Mouse (Mus musculus) natural killer cell, adult 2 months (primary cell): ENCODE results near the gene Akr1c21.
"Not testable (repeated sequence)": the region's sequence is repeated elsewhere in the genome, so short reads cannot be mapped to it uniquely, and the experiment has no call there.

Experiments used
- DNase-seq, 2 experiments: peaks; one replicate each; pipeline ENCODE4 v3.0.0; 2022; ENCODE audit warnings: low spot score in 2 of 2

The Akr1c21 gene

DNA sequence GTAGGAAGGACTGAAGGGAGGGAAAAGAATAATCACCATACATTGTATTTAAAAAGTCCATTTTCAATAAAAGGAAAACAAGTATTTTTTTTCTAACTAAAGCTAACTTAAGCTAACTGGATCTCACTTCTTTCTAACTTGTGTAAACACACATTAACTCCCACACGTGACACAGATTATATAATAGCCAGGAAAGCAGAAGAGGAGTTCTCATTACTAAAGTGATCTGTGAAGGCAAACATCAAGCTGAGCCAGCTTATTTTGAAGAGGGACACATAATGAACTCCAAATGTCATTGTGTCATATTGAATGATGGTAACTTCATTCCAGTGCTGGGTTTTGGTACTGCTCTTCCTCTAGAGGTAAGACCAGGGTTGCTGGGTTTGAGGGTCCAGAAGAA lies at the start of gene Akr1c21:
Akr1c21 (plus strand) TSS at position 205 of the 400 bp plus-strand sequence.
- no peak for DNase-seq

DNA sequence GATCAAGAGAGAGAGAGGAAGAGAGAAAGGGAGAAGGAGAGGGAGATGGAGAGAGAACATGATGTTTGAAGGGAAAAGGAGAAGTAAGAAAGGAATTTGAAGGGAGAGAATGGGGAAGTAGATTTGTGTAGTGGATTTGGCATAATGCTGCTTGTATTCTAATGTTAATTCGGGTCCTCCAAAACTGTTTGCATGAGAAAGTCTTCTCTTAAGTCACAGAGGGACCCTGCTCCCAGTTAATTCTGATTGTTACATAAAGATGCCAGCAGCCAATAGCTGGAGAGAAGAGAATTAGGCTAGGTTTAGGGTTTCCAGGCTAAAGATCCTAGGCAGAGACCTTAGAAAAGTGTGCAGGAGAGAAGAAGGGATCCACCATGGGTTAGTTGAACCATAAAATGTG lies 14.7 kb upstream of the Akr1c21 start:
- no peak for DNase-seq

DNA sequence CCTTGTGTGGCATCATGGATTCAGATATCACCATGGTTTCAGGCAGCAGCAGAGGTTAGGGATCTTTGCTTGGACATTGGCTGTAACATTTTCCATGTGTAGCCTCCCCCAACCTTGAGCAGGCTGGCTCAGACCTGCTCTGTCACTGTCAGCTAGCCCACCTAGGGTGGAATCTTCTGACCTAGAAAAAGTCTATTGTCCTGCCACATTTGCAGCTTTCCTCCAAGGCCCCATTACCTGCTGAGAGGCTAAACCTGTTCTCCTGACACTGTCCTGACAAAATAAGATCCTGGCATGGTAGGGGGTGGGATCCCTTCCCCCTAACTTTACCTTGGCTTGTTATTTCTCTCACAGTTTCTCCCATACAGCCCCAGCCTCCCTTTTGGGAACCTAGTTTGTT lies 13.4 kb upstream of the Akr1c21 start:
- no peak for DNase-seq

DNA sequence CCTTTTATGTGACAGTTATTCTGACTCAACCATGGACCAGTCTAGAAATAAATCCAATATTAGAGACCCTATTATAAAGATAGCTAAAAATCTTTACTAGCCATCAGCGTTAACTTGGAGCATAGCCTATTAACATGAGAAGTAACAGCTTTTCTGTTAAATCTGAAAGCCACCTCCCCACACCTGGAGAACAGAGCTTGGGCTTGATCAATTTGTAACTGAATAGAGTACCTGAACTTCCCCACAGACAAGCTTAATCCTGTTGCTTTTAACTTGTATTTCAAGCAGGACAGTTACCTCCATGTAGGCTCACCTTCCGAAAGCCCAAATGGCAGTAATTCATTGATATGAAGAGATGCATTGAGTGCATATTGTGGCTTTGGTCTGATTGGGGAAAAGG lies 7.9 kb upstream of the Akr1c21 start:
- DNase-seq = no peak

DNA sequence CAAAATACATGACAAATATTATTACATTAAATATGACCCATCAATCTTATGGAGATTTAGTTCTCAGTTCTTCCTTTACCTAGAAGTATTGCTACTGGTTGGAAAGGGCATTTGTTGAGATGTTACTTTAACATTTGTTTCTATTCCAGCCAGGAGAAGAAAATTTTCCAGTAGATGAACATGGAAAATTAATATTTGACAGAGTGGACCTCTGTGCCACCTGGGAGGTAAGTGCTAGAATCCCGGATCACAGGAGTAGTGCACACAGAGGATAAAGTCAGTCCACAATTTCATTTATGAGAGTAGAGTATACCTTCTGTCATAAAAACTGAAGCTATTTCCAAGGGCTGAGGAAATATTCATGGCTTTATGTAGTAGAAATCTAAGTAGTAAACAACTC lies 3.0 kb downstream of the Akr1c21 start:
- DNase-seq = no peak

DNA sequence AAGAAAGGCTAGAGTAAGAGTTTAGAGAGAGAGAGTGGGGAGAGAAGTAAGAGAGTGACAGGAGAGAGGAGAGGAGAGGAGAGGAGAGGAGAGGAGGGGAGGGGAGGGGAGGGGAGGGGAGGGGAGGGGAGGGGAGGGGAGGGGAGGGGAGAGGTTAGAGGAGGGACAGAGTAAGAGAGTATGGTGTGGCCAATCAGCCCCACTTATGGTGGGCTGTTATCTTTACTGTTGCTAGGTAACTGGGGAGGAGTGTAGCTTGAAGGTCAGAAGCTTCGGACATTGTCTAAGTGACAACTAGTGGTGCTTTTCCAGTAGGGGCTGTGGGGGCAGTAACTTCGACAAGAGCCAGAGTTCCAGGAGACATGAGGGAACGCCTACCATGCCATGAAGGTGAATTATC lies 29.6 kb downstream of the Akr1c21 start:
- DNase-seq = not testable (repeated sequence)

DNA sequence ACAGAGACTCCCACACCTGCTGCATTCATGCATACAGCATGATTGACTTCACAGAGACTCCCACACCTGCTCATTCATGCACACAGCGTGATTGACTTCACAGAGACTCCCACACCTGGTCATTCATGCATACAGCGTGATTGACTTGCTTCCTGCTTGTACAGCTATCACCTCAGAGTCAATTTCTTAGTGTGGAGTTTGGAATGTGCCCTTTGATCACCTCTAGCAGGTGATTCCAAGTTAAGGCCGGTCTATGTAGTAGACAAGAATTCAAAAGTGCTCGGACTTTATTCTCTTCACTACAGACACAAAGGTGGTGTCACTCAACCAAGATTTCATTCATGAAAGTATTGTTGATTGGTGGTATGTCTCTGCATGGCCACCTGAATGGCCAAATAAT lies 32.9 kb downstream of the Akr1c21 start:
- no peak for DNase-seq

DNA sequence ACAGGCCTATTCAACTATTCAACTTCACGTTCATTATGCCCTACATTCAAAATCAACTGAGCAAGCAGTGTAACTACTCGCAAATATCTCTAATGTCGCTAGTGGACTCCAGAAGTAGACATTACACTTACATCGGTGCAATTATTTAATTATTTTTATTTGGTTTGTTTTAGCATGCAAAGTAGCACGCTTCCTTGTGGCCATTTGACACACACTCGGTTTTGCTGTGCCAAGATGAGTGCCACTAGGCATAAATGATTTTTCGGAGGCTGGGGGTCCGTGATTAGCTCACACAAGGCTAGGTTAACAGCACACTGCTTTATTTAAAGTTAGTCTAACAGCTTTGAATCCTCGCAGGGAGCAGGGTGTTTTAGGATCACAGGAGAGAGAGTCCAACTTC lies 34.7 kb downstream of the Akr1c21 start:
- no peak for DNase-seq

DNA sequence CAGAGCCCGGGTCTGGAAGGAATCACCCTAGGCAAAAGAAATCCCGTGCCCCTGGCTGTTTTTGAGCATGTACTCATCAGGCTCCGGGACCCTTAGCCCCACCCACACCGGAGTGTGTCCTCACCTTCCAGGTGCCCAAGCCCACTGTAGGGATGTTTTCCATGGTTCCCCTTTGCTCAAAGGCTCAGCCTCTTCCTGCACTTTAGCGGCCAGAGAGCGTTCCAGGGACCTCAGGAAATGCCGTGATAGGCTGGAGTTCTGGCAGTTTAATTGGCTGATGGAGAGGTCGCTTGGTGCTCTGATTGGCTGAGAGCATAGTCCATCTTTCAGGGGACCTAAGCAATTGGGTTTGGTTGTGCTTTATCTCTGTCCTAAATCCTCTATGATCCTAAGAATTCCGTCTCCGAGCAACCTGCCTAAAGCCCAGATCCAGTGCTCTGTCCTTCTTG lies 35.1 kb downstream of the Akr1c21 start, which contains the start of gene Akr1e1:
Akr1e1 (minus strand) TSS at position 214 of the 449 bp plus-strand sequence.
- DNase-seq = peak; percentile 65 to 68

DNA sequence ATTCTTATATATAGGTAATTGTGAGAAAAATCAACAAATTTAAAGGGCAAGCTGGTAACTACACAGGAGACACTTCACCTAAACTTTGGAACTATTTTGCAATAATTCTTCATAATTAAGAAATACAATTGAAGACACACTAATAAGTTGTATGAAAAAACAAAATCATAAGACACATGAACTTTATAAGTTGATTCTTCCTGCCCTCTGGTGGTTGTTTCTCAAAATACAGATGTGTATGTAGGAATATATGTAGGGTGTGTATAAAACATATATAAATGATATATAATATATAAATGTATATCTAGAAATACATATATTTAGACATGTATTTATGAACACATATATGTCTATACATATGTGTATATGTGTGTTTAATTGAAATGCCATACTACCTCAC lies 37.0 kb downstream of the Akr1c21 start:
- no peak for DNase-seq
